Mouse (Mus musculus) lung, adult 2 months (tissue): ENCODE measurements around the gene Mrpl34.

ENCODE experiments used
- CTCF ChIP-seq: fragments of 200-500 bp; IDR thresholded peaks from 2 replicates; pipeline ENCODE4 v1.5.1; 2011; ENCODE audit warnings: mild to moderate bottlenecking, low read length, control low read depth; ENCODE audit not compliant: insufficient read depth
- POLR2A ChIP-seq: fragments of 200-500 bp; IDR thresholded peaks from 2 replicates; pipeline ENCODE4 v1.6.1; 2011; ENCODE audit warnings: low read depth, mild to moderate bottlenecking, control low read depth, low read length, borderline replicate concordance; ENCODE audit errors: extremely low read depth

DNA sequence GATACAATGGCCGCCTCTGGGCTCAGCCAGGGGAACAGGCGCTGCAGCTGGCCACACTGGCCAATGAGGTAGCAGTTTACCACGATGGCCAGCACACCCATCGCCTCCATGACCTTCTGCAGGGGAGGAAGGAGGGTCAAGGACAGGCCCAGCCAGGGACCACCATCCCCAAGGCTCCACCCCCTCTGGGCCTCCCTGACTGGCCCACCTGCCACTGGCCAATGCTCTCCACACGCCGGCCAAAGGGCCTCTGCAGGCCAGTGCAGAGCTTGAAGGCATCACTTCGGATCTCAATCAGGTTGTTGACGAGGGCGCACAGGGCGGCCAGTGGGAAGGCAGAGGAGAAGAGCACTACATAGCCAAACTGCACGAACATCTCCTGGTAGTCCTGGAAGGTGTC, 14.2 kb downstream of the Mrpl34 start:
- TF ChIP-seq CTCF (no peak), POLR2A (no peak)
